Mouse (Mus musculus) midbrain, embryonic 15.5 days (tissue): Measurements from ENCODE around the gene Rere. TPM values are rescaled to one million over a fixed set of nuclear protein-coding genes. Genes with fewer than 3 reads are reported as not detected.

Experiments
- ATAC-seq: fragments of 200-750 bp; cut with Nextera tagmentation; replicated peaks from 2 replicates; pipeline ENCODE4 v1.8.0; 2017; ENCODE audit warnings: moderate TSS enrichment
- H3K27ac ChIP-seq: fragments of 300-500 bp; sonication (generic); 2 replicates; pipeline ENCODE4 v1.5.1; 2015; ENCODE audit warnings: mild to moderate bottlenecking, inconsistent platforms
- H3K27me3 ChIP-seq: fragments of 300-500 bp; sonication (generic); replicated peaks from 2 replicates; pipeline ENCODE4 v1.6.1; 2015; ENCODE audit warnings: inconsistent platforms
- H3K36me3 ChIP-seq: fragments of 300-500 bp; sonication (generic); replicated peaks from 2 replicates; pipeline ENCODE4 v1.6.1; 2015; ENCODE audit warnings: inconsistent platforms
- H3K4me1 ChIP-seq: fragments of 300-500 bp; sonication (generic); 2 replicates; pipeline ENCODE4 v1.6.1; 2015; ENCODE audit warnings: inconsistent platforms
- H3K4me2 ChIP-seq: fragments of 300-500 bp; sonication (generic); 2 replicates; pipeline ENCODE4 v1.6.1; 2015; ENCODE audit warnings: inconsistent platforms, mild to moderate bottlenecking, moderate library complexity
- H3K4me3 ChIP-seq: fragments of 300-500 bp; sonication (generic); 2 replicates; pipeline ENCODE4 v1.5.1; 2015; ENCODE audit warnings: mild to moderate bottlenecking, inconsistent platforms
- H3K9ac ChIP-seq: fragments of 300-500 bp; sonication (generic); 2 replicates; pipeline ENCODE4 v1.6.1; 2015; ENCODE audit warnings: mild to moderate bottlenecking, inconsistent platforms
- H3K9me3 ChIP-seq: fragments of 300-500 bp; sonication (generic); 2 replicates; pipeline ENCODE4 v1.6.1; 2016; ENCODE audit warnings: inconsistent platforms
- WGBS: fragments of 180-500 bp; shearing (Covaris S2); methylation state at CpG from one replicate; pipeline ENCODE4 v1.1.7; 2015; ENCODE audit warnings: mixed read lengths; 5-methylcytosine and 5-hydroxymethylcytosine counted together
- polyA plus RNA-seq: library from polyadenylated mRNA; unstranded; fragments of >200 nt; fragmentation: Nextera tagmentation; extraction: Ambion mirVana; gene quantifications from 2 replicates; pipeline ENCODE4 v1.2.1, GENCODE M21; 2015

The Rere gene
- polyA plus RNA-seq, 1 experiment from 2014 or later: 37.4 TPM

DNA sequence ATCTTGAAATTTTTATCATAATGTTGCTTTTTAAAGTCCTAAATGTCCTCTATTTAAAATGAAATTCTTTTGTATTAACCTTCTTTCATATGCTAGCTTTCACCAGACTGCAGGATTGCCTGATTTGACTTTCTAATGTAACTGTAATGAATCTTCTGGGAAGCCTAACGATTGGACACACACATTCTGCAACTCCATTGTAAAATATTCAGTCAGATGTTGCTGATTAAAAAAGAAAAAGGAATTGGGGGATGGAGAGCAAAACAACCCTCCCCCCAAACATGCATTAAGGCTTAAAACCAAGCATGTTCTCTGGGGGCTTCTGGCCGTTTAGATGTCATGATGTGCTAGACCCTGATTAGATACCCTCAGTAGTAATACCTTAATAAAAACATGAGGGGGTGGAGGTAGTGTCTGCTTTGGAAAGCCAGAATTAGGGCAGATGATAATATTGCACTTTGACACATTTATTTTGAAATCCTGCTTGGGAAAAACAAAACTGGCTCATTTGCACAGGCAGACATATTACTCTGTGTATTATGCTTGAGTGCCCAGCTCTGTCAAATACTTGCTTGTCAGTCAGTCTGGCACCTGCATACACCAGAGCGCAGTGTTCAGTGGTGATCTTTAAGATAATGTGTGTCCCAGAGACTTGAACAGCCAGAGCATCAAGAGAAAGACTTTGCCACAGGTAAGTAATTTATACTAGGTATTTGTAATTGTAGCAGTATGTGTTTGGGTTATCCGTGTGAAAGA lies 52.7 kb downstream of the Rere start:
- peak overlapping the region; percentile 15; the same call in 1 of the 2 replicates for H3K4me2 ChIP-seq
- WGBS: 32% methylated on average over 4 of the region's 4 CpGs
- H3K27ac ChIP-seq: peak overlapping the region; percentile 69
- peaks cover 46% of the 10 kb centered on the region for H3K4me1 ChIP-seq
- no peaks in the 10 kb centered on the region for H3K36me3 ChIP-seq
- H3K9ac ChIP-seq: no peak overlapping the region; the same call in 1 of the 2 replicates
- no peak overlapping the region for H3K4me3 ChIP-seq
- no peaks in the 10 kb centered on the region for H3K27me3 ChIP-seq
- no peak; the same call in none of the 2 replicates for ATAC-seq
- no peaks in the 10 kb centered on the region for H3K9me3 ChIP-seq

GRCm38 (mm10) chr4:150337260-150337659 lies 55.8 kb downstream of the Rere start:
- peaks cover 45% of the 10 kb centered on the region for H3K4me1 ChIP-seq
- no peak overlapping the region for H3K9ac ChIP-seq
- no peak overlapping the region for H3K4me3 ChIP-seq
- no peaks in the 10 kb centered on the region for H3K27me3 ChIP-seq
- WGBS: 98% methylated on average over 1 of the region's 1 CpGs
- no peaks in the 10 kb centered on the region for H3K9me3 ChIP-seq
- no peak overlapping the region for H3K27ac ChIP-seq
- H3K4me2 ChIP-seq: no peak overlapping the region
- no peak for ATAC-seq
- no peaks in the 10 kb centered on the region for H3K36me3 ChIP-seq

- Histone ChIP-seq H3K4me3 (no peak overlapping the region), H3K9ac (no peak overlapping the region), H3K4me2 (peak overlapping the region; percentile 3; the same call in 1 of the 2 replicates), H3K4me1 (peaks cover 40% of the 10 kb centered on the region), H3K27me3 (no peaks in the 10 kb centered on the region), H3K9me3 (no peaks in the 10 kb centered on the region), H3K36me3 (no peaks in the 10 kb centered on the region), H3K27ac (peak overlapping the region; percentile 44)
- peak; percentile 81 for ATAC-seq
- WGBS: 27% methylated on average over 8 of the region's 8 CpGs
Observed at GRCm38 (mm10) chr4:150338906-150339650, 57.6 kb downstream of the Rere start.

GRCm38 (mm10) chr4:150340796-150341525 lies 59.5 kb downstream of the Rere start:
- Histone ChIP-seq H3K4me3 (no peak overlapping the region), H3K27me3 (no peaks in the 10 kb centered on the region), H3K4me2 (no peak overlapping the region), H3K36me3 (no peaks in the 10 kb centered on the region), H3K27ac (no peak overlapping the region), H3K4me1 (peaks cover 32% of the 10 kb centered on the region), H3K9me3 (no peaks in the 10 kb centered on the region), H3K9ac (no peak overlapping the region)
- ATAC-seq: no peak
- 91% methylated on average over 6 of the region's 6 CpGs for WGBS

DNA sequence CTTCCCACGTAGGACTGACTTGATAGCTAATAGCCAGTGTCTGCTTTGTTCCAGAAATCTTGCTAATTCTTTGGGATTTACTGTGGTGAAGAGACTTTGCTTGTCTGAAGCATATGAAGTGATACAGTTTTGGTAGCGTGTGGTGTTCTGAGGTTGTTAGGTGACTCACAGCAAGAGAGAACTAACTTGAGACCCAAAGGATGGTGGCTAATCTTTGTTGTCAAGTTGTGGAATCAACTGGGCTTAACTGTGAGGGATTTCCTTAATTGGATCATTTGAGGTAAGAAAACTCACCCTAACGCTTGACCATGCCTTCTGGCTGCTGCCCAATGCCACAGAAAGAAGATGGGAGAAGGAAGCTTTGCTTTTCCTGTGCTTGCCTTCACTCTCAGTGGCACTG lies 63.1 kb downstream of the Rere start:
- H3K27me3 ChIP-seq: no peaks in the 10 kb centered on the region
- no peaks in the 10 kb centered on the region for H3K36me3 ChIP-seq
- no peaks in the 10 kb centered on the region for H3K9me3 ChIP-seq
- no peak overlapping the region for H3K27ac ChIP-seq
- H3K4me2 ChIP-seq: no peak overlapping the region
- H3K9ac ChIP-seq: no peak overlapping the region
- peaks cover 36% of the 10 kb centered on the region for H3K4me1 ChIP-seq
- no peak overlapping the region for H3K4me3 ChIP-seq
- WGBS: 66% methylated on average over 3 of the region's 3 CpGs
- no peak for ATAC-seq

DNA sequence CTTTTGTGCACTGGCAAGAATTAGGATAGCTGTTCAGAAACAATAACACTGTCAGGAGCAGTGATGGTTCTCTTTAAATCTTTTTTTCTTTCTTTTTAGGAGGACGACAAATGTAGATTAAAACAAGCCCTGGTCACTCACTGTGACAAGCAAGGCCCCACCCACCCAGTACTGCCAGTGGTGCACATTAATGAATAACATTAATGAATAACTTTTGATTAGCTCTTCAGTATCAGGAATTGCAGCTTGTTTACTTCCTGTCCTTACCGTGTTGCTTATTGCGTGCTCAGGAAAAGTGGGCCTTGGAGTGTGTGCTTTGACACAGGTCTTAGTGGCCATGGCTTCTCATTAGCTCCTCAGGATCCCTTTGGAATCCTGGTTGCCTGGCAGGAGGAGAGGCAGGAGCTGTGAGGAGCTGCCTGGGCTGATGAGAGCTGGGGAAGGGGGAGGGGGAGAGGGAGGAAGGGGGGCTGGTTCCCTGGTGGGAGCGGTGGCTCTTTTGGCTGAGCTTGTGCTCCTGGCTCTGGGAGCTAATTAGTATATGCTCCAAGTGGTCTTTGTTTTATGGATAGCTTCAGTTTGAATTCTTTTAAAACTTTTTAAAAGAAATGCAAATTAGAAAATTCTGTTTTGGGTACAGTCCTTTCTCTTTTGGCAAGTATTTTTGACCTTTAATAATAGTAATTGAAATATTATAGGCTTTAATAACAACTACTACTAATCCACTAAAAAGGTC lies 65.4 kb downstream of the Rere start:
- Histone ChIP-seq H3K4me3 (no peak overlapping the region), H3K9me3 (no peaks in the 10 kb centered on the region), H3K27ac (peak overlapping the region; percentile 52), H3K27me3 (no peaks in the 10 kb centered on the region), H3K9ac (no peak overlapping the region), H3K4me2 (no peak overlapping the region), H3K36me3 (no peaks in the 10 kb centered on the region), H3K4me1 (peaks cover 37% of the 10 kb centered on the region)
- peak; percentile 77 for ATAC-seq
- WGBS: 5% methylated on average over 4 of the region's 4 CpGs

- no peak for ATAC-seq
Observed at GRCm38 (mm10) chr4:150347387-150347672, 65.9 kb downstream of the Rere start.

GRCm38 (mm10) chr4:150349680-150350101 lies 68.2 kb downstream of the Rere start:
- no peak overlapping the region for H3K9ac ChIP-seq
- ATAC-seq: no peak
- H3K4me2 ChIP-seq: no peak overlapping the region
- no peaks in the 10 kb centered on the region for H3K36me3 ChIP-seq
- H3K9me3 ChIP-seq: no peaks in the 10 kb centered on the region
- no peak overlapping the region for H3K27ac ChIP-seq
- no peak overlapping the region for H3K4me3 ChIP-seq
- H3K4me1 ChIP-seq: peaks cover 31% of the 10 kb centered on the region
- H3K27me3 ChIP-seq: no peaks in the 10 kb centered on the region
- 74% methylated on average over 5 of the region's 6 CpGs for WGBS

More at GRCm38 (mm10) chr4:150347387-150347672, 65.9 kb downstream of the Rere start:
- no peak overlapping the region for H3K4me2 ChIP-seq
- no peak overlapping the region for H3K27ac ChIP-seq
- no peaks in the 10 kb centered on the region for H3K27me3 ChIP-seq
- no peaks in the 10 kb centered on the region for H3K36me3 ChIP-seq
- 13% methylated on average over 2 of the region's 2 CpGs for WGBS
- H3K4me3 ChIP-seq: no peak overlapping the region
- H3K4me1 ChIP-seq: peaks cover 41% of the 10 kb centered on the region
- no peak overlapping the region for H3K9ac ChIP-seq
- H3K9me3 ChIP-seq: no peaks in the 10 kb centered on the region

DNA sequence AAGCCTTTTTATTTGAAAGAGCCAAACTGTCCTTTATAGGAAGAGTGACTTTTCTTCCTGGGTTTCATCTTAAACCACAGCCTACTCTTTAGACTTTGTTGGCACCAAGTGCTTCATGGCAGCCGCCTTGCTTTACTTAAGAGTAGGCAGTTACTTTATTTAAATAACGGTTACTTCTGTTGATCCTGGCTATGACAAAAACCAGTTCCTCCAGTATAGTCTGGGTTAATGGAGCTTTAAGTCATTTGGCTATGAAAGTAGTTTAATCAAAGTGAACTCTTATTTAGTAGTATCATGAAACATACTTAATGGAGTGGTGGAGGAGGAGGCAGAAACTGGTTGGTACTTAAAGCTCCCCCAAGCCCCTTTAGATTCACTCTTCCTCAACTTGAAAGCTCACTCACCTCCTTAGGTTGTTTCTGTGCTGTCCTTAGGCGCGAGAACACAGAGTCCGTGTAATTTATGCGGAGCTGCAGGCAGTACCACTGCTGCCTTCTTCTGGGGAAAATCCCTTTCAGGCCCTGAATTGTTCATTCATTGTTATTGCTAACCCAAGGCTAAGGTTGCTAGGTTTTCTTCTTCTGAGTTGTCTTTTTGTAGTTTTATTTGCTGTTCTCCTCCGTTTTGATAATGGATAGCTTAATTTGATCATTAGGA lies 70.1 kb downstream of the Rere start:
- Histone ChIP-seq H3K27ac (no peak overlapping the region; the same call in 1 of the 2 replicates), H3K4me3 (no peak overlapping the region), H3K36me3 (no peaks in the 10 kb centered on the region), H3K4me2 (no peak overlapping the region), H3K9ac (no peak overlapping the region), H3K4me1 (peaks cover 27% of the 10 kb centered on the region), H3K27me3 (no peaks in the 10 kb centered on the region), H3K9me3 (no peaks in the 10 kb centered on the region)
- no peak for ATAC-seq
- WGBS: 24% methylated on average over 7 of the region's 7 CpGs

DNA sequence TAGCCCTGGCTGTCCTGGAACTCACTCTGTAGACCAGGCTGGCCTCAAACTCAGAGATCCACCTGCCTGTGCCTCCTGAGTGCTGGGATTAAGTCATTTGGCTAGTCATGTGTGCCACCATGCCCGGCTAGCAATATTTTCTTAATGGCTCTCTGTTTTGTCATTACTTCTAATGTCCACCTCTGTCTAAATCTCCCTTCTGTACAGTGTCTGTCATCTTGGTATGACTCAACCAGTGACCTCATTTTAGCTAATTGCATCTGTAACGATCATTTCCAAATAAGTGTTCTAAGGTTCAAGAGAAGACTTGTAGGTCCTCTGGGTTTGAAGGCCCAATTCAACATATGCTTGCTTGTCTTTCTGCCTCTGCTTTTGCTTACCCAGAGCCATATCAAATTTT lies 71.3 kb downstream of the Rere start:
- Histone ChIP-seq H3K9me3 (no peaks in the 10 kb centered on the region), H3K36me3 (no peaks in the 10 kb centered on the region), H3K27ac (no peak overlapping the region), H3K4me3 (no peak overlapping the region), H3K4me1 (peaks cover 19% of the 10 kb centered on the region), H3K27me3 (no peaks in the 10 kb centered on the region), H3K4me2 (no peak overlapping the region), H3K9ac (no peak overlapping the region)
- ATAC-seq: no peak
- WGBS: 89% methylated on average over 2 of the region's 2 CpGs

GRCm38 (mm10) chr4:150353376-150353900 lies 72.0 kb downstream of the Rere start:
- Histone ChIP-seq H3K27ac (no peak overlapping the region), H3K4me2 (no peak overlapping the region), H3K9me3 (no peaks in the 10 kb centered on the region), H3K36me3 (no peaks in the 10 kb centered on the region), H3K4me1 (peaks cover 16% of the 10 kb centered on the region), H3K9ac (no peak overlapping the region), H3K27me3 (no peaks in the 10 kb centered on the region), H3K4me3 (no peak overlapping the region)
- no peak for ATAC-seq
- whole genome bisulfite sequencing: 92% methylated on average over 7 of the region's 7 CpGs
